Mouse (Mus musculus) forebrain, embryonic 11.5 days (tissue): ENCODE measurements at regions not wholly inside any gene's neighbourhood (a gene's known extent, or its start where the extent isn't known, plus 50 kb on each side); places are given as distances from the start of the nearest gene placed in this dataset.

ENCODE experiments used
- ATAC-seq: fragments of 200-750 bp; cut with Nextera tagmentation; replicated peaks from 2 replicates; pipeline ENCODE4 v1.8.0; 2017; ENCODE audit warnings: moderate TSS enrichment; ENCODE audit not compliant: low FRiP score
- DNase-seq: peaks from one replicate; pipeline ENCODE4 v3.0.0-alpha.2; 2017; ENCODE audit warnings: low spot score
- H3K27ac ChIP-seq: fragments of 300-500 bp; sonication (generic); 2 replicates; pipeline ENCODE4 v1.5.1; 2014; ENCODE audit warnings: low read depth, low read length
- H3K27me3 ChIP-seq: fragments of 300-500 bp; sonication (generic); 2 replicates; pipeline ENCODE4 v1.6.1; 2014; ENCODE audit warnings: mild to moderate bottlenecking, low read length, mixed read lengths; ENCODE audit not compliant: control insufficient read depth, insufficient read depth
- H3K36me3 ChIP-seq: fragments of 300-500 bp; sonication (generic); 2 replicates; pipeline ENCODE4 v1.6.1; 2014; ENCODE audit warnings: mild to moderate bottlenecking, low read length, moderate library complexity, mixed read lengths; ENCODE audit not compliant: control insufficient read depth, insufficient read depth
- H3K4me1 ChIP-seq: fragments of 300-500 bp; sonication (generic); replicated peaks from 2 replicates; pipeline ENCODE4 v1.6.1; 2014; ENCODE audit warnings: low read length, mixed read lengths; ENCODE audit not compliant: control insufficient read depth, insufficient read depth
- H3K4me2 ChIP-seq: fragments of 300-500 bp; sonication (generic); 2 replicates; pipeline ENCODE4 v1.6.1; 2014; ENCODE audit warnings: low read depth, mild to moderate bottlenecking, low read length, moderate library complexity, mixed read lengths; ENCODE audit not compliant: severe bottlenecking
- H3K4me3 ChIP-seq: fragments of 300-500 bp; sonication (generic); 2 replicates; pipeline ENCODE4 v1.5.1; 2014; ENCODE audit warnings: low read depth, low read length
- H3K9ac ChIP-seq: fragments of 300-500 bp; sonication (generic); 2 replicates; pipeline ENCODE4 v1.6.1; 2014; ENCODE audit warnings: low read length
- H3K9me3 ChIP-seq: fragments of 300-500 bp; sonication (generic); 2 replicates; pipeline ENCODE4 v1.6.1; 2016; ENCODE audit warnings: low read length, mixed read lengths; ENCODE audit not compliant: control insufficient read depth
- WGBS: fragments of 180-500 bp; shearing (Covaris S2); extraction: QIAGEN DNeasy Blood & Tissue Kit; methylation state at CpG from one replicate; pipeline ENCODE4 v1.1.7; 2014; 5-methylcytosine and 5-hydroxymethylcytosine counted together

DNA sequence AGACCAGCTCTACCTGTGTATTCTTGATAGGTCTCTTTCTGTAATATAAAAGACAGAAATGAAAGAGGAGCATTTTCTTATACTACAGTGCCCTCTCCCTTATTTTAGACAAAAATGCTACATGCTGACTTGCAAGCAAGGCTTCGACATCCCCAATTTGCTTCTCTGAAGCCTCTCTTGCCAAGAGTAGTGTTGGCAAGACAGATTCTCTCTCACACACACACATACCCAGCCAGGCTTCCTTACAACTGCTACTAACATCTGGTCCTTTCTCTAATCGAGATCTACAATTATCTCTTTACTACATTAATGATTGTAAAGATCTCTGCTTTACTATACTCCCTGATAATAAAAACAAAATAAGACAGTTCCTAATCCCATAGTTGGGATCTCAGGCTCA is 87.5 kb upstream of the Daam1 start:
- no peak overlapping the region for H3K4me2 ChIP-seq
- H3K4me3 ChIP-seq, result no peak overlapping the region
- 79% methylated on average over 2 of the region's 2 CpGs for WGBS
- DNase-seq, result no peak
- no peaks in the 10 kb centered on the region for H3K36me3 ChIP-seq
- H3K9me3 ChIP-seq, result no peaks in the 10 kb centered on the region
- ATAC-seq, result no peak
- H3K27me3 ChIP-seq, result no peaks in the 10 kb centered on the region
- no peak overlapping the region for H3K27ac ChIP-seq
- H3K9ac ChIP-seq, result no peak overlapping the region
- H3K4me1 ChIP-seq, result no peaks in the 10 kb centered on the region

DNA sequence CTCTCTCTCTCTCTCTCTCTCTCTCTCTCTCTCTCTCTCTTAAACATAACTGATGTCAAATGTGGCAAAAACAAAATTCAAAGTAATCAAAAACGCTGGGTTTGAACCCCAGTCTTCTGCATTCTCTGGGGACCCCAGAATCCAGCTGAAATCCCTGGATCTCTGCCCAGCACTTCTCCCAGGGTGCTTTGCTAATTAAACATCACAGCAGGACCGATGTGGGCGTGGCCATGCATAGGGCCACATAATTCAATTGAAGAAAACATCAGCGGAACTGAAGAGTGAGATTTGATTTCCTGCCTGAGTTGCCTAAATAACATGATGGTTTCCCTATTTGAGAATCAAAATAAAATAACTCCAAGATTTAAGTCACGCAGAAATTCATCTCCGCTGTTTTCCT is 84.9 kb upstream of the Daam1 start:
- ATAC-seq (no peak), DNase-seq (no peak)
- H3K27me3 ChIP-seq, result no peaks in the 10 kb centered on the region
- H3K4me1 ChIP-seq, result no peaks in the 10 kb centered on the region
- H3K27ac ChIP-seq, result no peak overlapping the region
- no peak overlapping the region for H3K4me2 ChIP-seq
- H3K36me3 ChIP-seq, result no peaks in the 10 kb centered on the region
- H3K9me3 ChIP-seq, result no peaks in the 10 kb centered on the region
- no peak overlapping the region for H3K9ac ChIP-seq
- no peak overlapping the region for H3K4me3 ChIP-seq
- WGBS, result 66% methylated on average over 6 of the region's 6 CpGs

DNA sequence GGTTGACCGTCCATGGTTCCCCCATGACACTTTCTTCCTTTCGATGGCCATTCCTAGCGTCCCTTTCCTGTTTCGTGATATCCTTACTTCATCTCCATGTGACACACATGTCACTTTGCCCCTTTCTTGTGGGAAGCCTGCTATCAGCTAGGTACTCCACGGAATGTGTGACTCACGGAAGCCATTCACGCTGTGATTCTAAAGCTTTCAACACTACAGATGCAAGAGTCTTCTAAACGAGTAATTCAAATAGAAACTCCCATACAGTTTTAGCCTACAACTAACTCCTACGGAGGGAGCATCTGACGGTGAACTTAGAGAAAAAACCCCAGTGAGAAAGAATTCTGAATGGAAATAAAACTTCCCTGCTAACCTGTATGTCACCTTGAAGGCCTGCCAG is 83.5 kb upstream of the Daam1 start:
- no peak overlapping the region for H3K27ac ChIP-seq
- H3K27me3 ChIP-seq, result no peaks in the 10 kb centered on the region
- WGBS, result 92% methylated on average over 10 of the region's 10 CpGs
- H3K9me3 ChIP-seq, result no peaks in the 10 kb centered on the region
- no peak overlapping the region for H3K4me3 ChIP-seq
- no peaks in the 10 kb centered on the region for H3K4me1 ChIP-seq
- DNase-seq (no peak), ATAC-seq (no peak)
- no peaks in the 10 kb centered on the region for H3K36me3 ChIP-seq
- no peak overlapping the region for H3K9ac ChIP-seq
- no peak overlapping the region for H3K4me2 ChIP-seq

DNA sequence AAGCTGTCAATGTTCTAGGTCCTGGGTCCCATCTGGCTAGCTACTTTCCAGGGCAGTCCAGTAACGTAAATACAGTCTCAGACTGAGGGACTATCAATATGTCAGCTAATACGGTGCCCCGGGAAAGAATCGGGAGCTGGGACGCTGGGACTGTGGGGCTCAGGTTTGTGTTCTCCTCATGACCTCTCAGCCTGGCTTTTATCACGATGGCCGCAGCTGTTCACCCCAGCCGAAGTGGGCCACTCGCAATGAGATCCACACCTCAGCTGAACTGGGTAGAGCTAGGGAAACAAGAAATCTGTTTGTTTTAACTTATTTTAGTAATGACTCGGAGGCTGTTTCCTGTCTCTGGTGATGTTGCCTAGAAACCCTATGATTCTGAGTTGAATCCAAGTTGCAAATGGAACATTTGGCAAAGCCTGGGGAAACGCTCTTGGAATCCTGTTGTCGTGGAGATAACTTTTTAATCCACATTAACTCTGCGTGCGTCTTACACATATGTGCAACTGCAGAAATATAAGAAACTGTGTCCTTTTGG is 83.0 kb upstream of the Daam1 start:
- H3K27ac ChIP-seq, result no peak overlapping the region
- no peak for ATAC-seq
- 83% methylated on average over 14 of the region's 14 CpGs for WGBS

DNA sequence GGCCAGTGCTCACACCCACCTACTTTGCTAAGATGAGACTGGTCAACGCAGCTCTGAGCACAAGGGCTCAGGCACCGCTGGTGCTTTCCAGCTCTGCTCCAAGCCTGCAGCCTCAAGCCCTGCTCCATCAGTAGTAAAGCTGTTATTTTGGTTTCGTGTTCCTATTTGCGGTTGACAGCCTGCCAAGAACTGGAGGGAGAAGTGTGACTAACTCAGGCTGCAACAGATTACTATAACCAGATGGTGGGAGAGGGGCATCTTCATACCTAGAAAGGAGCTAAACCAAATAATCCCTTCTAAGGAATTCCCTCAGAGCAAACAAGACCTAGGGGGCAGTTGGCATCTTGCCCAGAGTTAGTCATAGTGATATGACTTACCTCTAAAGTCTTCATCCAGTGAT is 82.1 kb upstream of the Daam1 start:
- Histone ChIP-seq H3K4me1 (no peaks in the 10 kb centered on the region), H3K27me3 (no peaks in the 10 kb centered on the region), H3K4me2 (no peak overlapping the region), H3K9me3 (no peaks in the 10 kb centered on the region), H3K36me3 (no peaks in the 10 kb centered on the region), H3K4me3 (no peak overlapping the region), H3K9ac (no peak overlapping the region), H3K27ac (no peak overlapping the region)
- ATAC-seq (no peak), DNase-seq (no peak)
- 73% methylated on average over 4 of the region's 4 CpGs for WGBS

More for the DNA sequence above, 83.0 kb upstream of the Daam1 start:
- Histone ChIP-seq H3K9me3 (no peaks in the 10 kb centered on the region), H3K4me1 (no peaks in the 10 kb centered on the region), H3K4me3 (no peak overlapping the region), H3K27me3 (no peaks in the 10 kb centered on the region), H3K36me3 (no peaks in the 10 kb centered on the region), H3K4me2 (no peak overlapping the region), H3K9ac (no peak overlapping the region)
- DNase-seq, result no peak

DNA sequence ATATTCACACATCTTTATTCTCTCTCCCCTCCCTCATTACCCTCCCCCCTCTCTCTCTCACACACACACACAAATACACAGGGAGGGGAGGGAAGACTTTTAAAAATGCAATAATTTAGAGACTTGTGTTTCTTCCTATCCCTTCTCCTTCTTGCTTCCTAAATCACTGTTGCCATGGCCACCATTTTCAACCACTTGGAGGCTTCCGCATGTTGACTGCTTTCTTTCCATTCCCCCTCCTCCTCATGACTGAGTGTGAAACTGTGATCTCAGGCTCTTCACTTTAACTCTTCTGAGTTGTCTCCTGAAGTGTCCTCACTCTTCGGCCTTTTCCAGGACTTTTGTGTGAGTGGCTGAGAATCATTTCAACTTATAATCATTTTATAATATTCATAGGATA is 81.2 kb upstream of the Daam1 start:
- Histone ChIP-seq H3K4me3 (no peak overlapping the region), H3K4me1 (no peaks in the 10 kb centered on the region), H3K9ac (no peak overlapping the region), H3K27me3 (no peaks in the 10 kb centered on the region), H3K9me3 (no peaks in the 10 kb centered on the region), H3K27ac (no peak overlapping the region), H3K4me2 (no peak overlapping the region), H3K36me3 (no peaks in the 10 kb centered on the region)
- ATAC-seq, result no peak
- DNase-seq, result no peak
- WGBS, result 90% methylated on average over 2 of the region's 2 CpGs

DNA sequence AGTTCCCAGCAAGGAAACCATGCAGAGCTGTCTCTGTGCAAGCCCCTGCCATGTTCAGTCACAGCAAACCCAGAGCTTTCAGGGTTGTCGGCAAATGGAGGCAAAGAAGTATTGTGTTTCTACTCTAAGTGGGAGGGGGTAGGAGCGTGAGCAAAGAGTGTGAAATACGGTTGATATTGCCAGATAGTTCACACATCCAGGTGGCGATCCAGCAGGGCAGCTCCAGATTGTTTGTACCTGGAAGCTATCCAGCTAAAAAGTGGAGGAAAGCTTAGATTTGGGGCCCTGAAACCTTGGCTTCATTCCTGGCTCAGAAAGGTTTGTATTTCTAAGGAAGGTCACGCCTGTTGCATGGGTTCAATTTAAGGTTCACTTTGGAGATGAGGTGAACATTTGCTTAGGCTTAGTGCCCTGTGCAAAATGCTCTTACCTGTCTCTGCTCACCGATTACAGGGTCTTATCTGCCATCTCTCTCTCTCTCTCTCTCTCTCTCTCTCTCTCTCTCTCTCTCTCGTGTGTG is 78.1 kb upstream of the Daam1 start:
- Histone ChIP-seq H3K4me3 (no peak overlapping the region), H3K4me2 (no peak overlapping the region), H3K9ac (no peak overlapping the region), H3K27ac (no peak overlapping the region), H3K9me3 (no peaks in the 10 kb centered on the region), H3K27me3 (no peaks in the 10 kb centered on the region), H3K36me3 (no peaks in the 10 kb centered on the region), H3K4me1 (no peaks in the 10 kb centered on the region)
- WGBS, result 78% methylated on average over 7 of the region's 7 CpGs
- ATAC-seq (no peak), DNase-seq (no peak)

DNA sequence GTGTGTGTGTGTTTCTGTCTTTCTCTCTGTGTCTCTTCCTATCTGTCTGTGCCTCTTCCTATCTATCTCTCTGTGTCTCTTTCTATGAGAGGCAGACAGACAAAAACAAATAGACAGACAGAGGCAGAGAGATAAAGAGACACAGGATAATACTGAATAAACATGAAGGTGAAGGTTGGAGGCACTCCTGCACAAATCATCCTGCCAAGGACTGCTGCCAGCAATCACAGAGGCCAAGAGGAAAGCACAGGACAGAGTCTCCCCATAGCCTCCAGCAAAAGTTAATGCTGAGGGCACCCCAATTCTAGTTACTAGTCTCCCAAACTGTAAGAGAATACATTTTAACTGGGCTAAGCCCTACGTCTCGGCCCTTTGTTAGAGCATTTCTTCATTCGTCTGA is 77.6 kb upstream of the Daam1 start:
- no peak for DNase-seq
- no peak overlapping the region for H3K4me3 ChIP-seq
- no peak overlapping the region for H3K9ac ChIP-seq
- no peak overlapping the region for H3K4me2 ChIP-seq
- no peak overlapping the region for H3K27ac ChIP-seq
- no peak for ATAC-seq
- H3K9me3 ChIP-seq, result no peaks in the 10 kb centered on the region
- no peaks in the 10 kb centered on the region for H3K27me3 ChIP-seq
- 88% methylated on average over 3 of the region's 3 CpGs for WGBS
- H3K36me3 ChIP-seq, result no peaks in the 10 kb centered on the region
- H3K4me1 ChIP-seq, result no peaks in the 10 kb centered on the region

DNA sequence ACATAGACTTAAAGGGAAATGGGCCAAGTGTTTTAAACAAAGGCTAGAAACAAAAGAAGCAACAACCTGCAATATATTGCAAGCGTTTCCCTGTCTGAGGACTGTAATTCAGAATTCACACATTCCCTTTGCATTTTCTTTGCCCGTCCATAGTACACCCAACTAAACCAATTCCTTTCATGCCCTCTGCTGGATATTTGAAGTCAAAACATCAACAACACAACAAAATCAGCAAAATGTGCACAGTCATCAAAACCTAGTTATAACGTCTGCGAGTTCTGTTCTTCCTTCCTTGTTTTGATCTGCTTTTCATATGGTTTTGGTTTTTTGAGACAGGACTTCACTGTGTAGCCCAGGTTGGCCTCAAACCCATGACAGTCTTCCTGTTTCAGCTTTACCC is 67.7 kb upstream of the Daam1 start:
- Histone ChIP-seq H3K36me3 (no peaks in the 10 kb centered on the region), H3K9ac (no peak overlapping the region), H3K27ac (no peak overlapping the region), H3K4me2 (no peak overlapping the region), H3K4me1 (no peaks in the 10 kb centered on the region), H3K27me3 (no peaks in the 10 kb centered on the region), H3K4me3 (no peak overlapping the region), H3K9me3 (no peaks in the 10 kb centered on the region)
- WGBS, result 74% methylated on average over 4 of the region's 4 CpGs
- ATAC-seq (no peak), DNase-seq (no peak)
